8 mouse cellular contexts compared by ENCODE assay signal in the genomic region with DNA sequence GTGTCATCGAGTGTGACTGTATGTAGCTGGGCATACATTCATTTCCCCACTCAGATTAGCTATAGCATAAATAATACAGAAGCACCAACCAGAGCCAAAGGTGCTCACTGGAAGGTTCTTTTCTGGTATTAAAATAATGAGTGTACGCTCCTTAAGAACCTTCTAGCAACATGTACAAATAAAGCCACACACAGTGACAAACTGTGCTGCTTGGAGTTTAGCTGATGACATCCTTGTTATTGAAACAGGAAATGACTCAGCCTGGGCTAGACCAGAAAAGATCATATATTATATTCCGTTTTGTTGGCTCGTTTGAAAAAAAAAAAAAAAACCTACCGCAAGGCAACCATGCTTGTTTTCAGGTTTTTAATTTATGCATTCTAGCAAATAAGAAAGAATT. TPM values are rescaled to one million over a fixed set of nuclear protein-coding genes. Genes with fewer than 3 reads are reported as not detected.
DNase-seq lines count a peak whose midpoint lies in the region; ATAC-seq and TF ChIP-seq lines count a peak whose summit lies in the region.

No protein-coding gene starts in this region.

- no peak overlapping the region; the same call in 1 of the 2 replicates for H3K9ac ChIP-seq in lung, embryonic 14.5 days
- H3K9ac ChIP-seq in intestine, embryonic 16.5 days (ENCODE audit: low read depth, low read length): 0 out of 2 replicates have a peak overlapping the region, but pooled peaks have one; percentile 5
- no peak overlapping the region for H3K9ac ChIP-seq in forebrain, postnatal 0 days

- 0 out of 2 replicates have a peak, but pooled peaks cover 3% of the 10 kb centered on the region for H3K4me1 ChIP-seq in lung, embryonic 14.5 days (ENCODE audit: insufficient read depth)
- H3K4me1 ChIP-seq in intestine, embryonic 16.5 days (ENCODE audit: control insufficient read depth, insufficient read depth, low read length): peaks cover 8% of the 10 kb centered on the region; the same call in 1 of the 2 replicates
- H3K4me1 ChIP-seq in forebrain, postnatal 0 days (ENCODE audit: insufficient read depth): no peaks in the 10 kb centered on the region
- H3K4me1 ChIP-seq in forebrain, embryonic 10.5 days: no peaks in the 10 kb centered on the region

- DNase-seq in lung, embryonic 14.5 days: peak; percentile 66
- DNase-seq in lung, postnatal 4 days: no peak
- peak; percentile 80 for DNase-seq in T-cell, adult 2 months (ENCODE audit: low spot score)
- peak; percentile 76 for DNase-seq in splenic B cell, adult 2 months (ENCODE audit: low read depth, low spot score)
- DNase-seq in forebrain, postnatal 0 days: no peak
- DNase-seq in forebrain, embryonic 10.5 days (ENCODE audit: extremely low spot score, low spot score): no peak
- no peak for DNase-seq in left cerebral cortex, postnatal 4 days

- peak; percentile 37; the same call in 1 of the 2 replicates for ATAC-seq in lung, embryonic 14.5 days (ENCODE audit: insufficient read depth)
- ATAC-seq in intestine, embryonic 16.5 days: peak; percentile 46
- ATAC-seq in forebrain, postnatal 0 days: no peak

- intact Hi-C loops in left cerebral cortex, postnatal 4 days (cut with DNase I): no loop called here

- WGBS in lung, embryonic 14.5 days: 51% methylated on average over 5 of the region's 5 CpGs
- 60% methylated on average over 5 of the region's 5 CpGs for WGBS in intestine, embryonic 16.5 days
- WGBS in forebrain, postnatal 0 days: 85% methylated on average over 5 of the region's 5 CpGs
- 93% methylated on average over 5 of the region's 5 CpGs for WGBS in forebrain, embryonic 10.5 days

- H3K36me3 ChIP-seq in lung, embryonic 14.5 days (ENCODE audit: insufficient read depth): no peaks in the 10 kb centered on the region
- no peaks in the 10 kb centered on the region for H3K36me3 ChIP-seq in intestine, embryonic 16.5 days (ENCODE audit: control insufficient read depth, insufficient read depth, low read length)
- H3K36me3 ChIP-seq in splenic B cell, adult 2 months (ENCODE audit: control insufficient read depth, insufficient read depth, low read length, poor library complexity, severe bottlenecking): 0 out of 2 replicates have a peak, but pooled peaks cover 1% of the 10 kb centered on the region
- H3K36me3 ChIP-seq in forebrain, postnatal 0 days (ENCODE audit: insufficient read depth): no peaks in the 10 kb centered on the region
- no peaks in the 10 kb centered on the region for H3K36me3 ChIP-seq in forebrain, embryonic 10.5 days (replicated peaks)

- no peak overlapping the region for H3K4me3 ChIP-seq in lung, embryonic 14.5 days (ENCODE audit: low read depth, low read length)
- H3K4me3 ChIP-seq in intestine, embryonic 16.5 days (ENCODE audit: low read length): no peak overlapping the region
- H3K4me3 ChIP-seq in forebrain, postnatal 0 days (ENCODE audit: low read depth, low read length): no peak overlapping the region
- no peak overlapping the region for H3K4me3 ChIP-seq in forebrain, embryonic 10.5 days

- no peak for TF ChIP-seq CTCF in lung, embryonic 14.5 days (IDR thresholded peaks at IDR 0.05; ENCODE audit: low read depth)
- no peak for TF ChIP-seq CTCF in forebrain, postnatal 0 days (IDR thresholded peaks at IDR 0.05; ENCODE audit: low read depth)

- H3K27me3 ChIP-seq in lung, embryonic 14.5 days (ENCODE audit: insufficient read depth, low read length): no peaks in the 10 kb centered on the region
- no peaks in the 10 kb centered on the region for H3K27me3 ChIP-seq in intestine, embryonic 16.5 days (replicated peaks; ENCODE audit: control insufficient read depth, insufficient read depth, low read length)
- H3K27me3 ChIP-seq in splenic B cell, adult 2 months (ENCODE audit: control insufficient read depth, insufficient read depth, low read length, poor library complexity, severe bottlenecking): no peaks in the 10 kb centered on the region; the same call in 1 of the 2 replicates
- H3K27me3 ChIP-seq in forebrain, postnatal 0 days (ENCODE audit: insufficient read depth, low read length): no peaks in the 10 kb centered on the region
- H3K27me3 ChIP-seq in forebrain, embryonic 10.5 days (ENCODE audit: poor library complexity, severe bottlenecking): no peaks in the 10 kb centered on the region

- H3K4me2 ChIP-seq in lung, embryonic 14.5 days: peak overlapping the region; percentile 43
- H3K4me2 ChIP-seq in intestine, embryonic 16.5 days (ENCODE audit: low read depth, low read length): peak overlapping the region; percentile 26
- H3K4me2 ChIP-seq in forebrain, postnatal 0 days (ENCODE audit: low read depth): no peak overlapping the region

- H3K9me3 ChIP-seq in lung, embryonic 14.5 days (ENCODE audit: low read depth, low read length): no peaks in the 10 kb centered on the region
- no peaks in the 10 kb centered on the region for H3K9me3 ChIP-seq in intestine, embryonic 16.5 days (ENCODE audit: control insufficient read depth, low read length)
- no peaks in the 10 kb centered on the region for H3K9me3 ChIP-seq in forebrain, postnatal 0 days (ENCODE audit: low read length)
- no peaks in the 10 kb centered on the region for H3K9me3 ChIP-seq in forebrain, embryonic 10.5 days

- peak overlapping the region; percentile 84 for H3K27ac ChIP-seq in lung, embryonic 14.5 days (ENCODE audit: low read depth)
- peak overlapping the region; percentile 73 for H3K27ac ChIP-seq in intestine, embryonic 16.5 days (ENCODE audit: low read length)
- H3K27ac ChIP-seq in forebrain, postnatal 0 days (ENCODE audit: low read depth, low read length): no peak overlapping the region
- H3K27ac ChIP-seq in forebrain, embryonic 10.5 days: no peak overlapping the region

RNA-seq across cellular contexts. Expression of gene Klf6, which starts 15.7 kb away (rescaled TPM):
- 57.2 and 59.6 TPM in 2 replicates for polyA plus RNA-seq in lung, embryonic 14.5 days (2014; fragmentation: Nextera tagmentation; extraction: Ambion mirVana)
- polyA plus RNA-seq in intestine, embryonic 16.5 days (2015; fragmentation: Nextera tagmentation; extraction: Ambion mirVana): 66.9 and 71.5 TPM in 2 replicates
- total RNA-seq in forebrain, postnatal 0 days (2014; rRNA removed): 78.8 and 87.1 TPM in 2 replicates
- 100.0 and 146 TPM in 2 replicates for polyA plus RNA-seq in forebrain, postnatal 0 days (2015; fragmentation: Nextera tagmentation; extraction: Ambion mirVana)
- polyA plus RNA-seq in forebrain, embryonic 10.5 days (2016; fragmentation: Nextera tagmentation; extraction: Ambion mirVana): 42.6 and 43.6 TPM in 2 replicates
- total RNA-seq in left cerebral cortex, postnatal 4 days (2021): 100 to 1,000 TPM; 112 to 117 TPM

Comparison
In these comparisons a context has a peak if more than half of its experiments do, and no peak if none do; other contexts are left out.
1. DNase-seq: peak in lung, embryonic 14.5 days (single experiment), T-cell, adult 2 months (single experiment) and splenic B cell, adult 2 months (single experiment); none in lung, postnatal 4 days (0 of 2), forebrain, postnatal 0 days (single experiment), forebrain, embryonic 10.5 days (single experiment) and left cerebral cortex, postnatal 4 days (single experiment).
2. H3K27ac ChIP-seq: peak in lung, embryonic 14.5 days (single experiment) and intestine, embryonic 16.5 days (single experiment); none in forebrain, postnatal 0 days (single experiment) and forebrain, embryonic 10.5 days (single experiment).